Mouse (Mus musculus): ENCODE data around the gene Ssna1. TPM values are rescaled to one million over a fixed set of nuclear protein-coding genes. Genes with fewer than 3 reads are reported as not detected.

Gene Ssna1
- polyA plus RNA-seq, 1 experiment from 2014 or later, result 217 TPM

- WGBS, result 3% methylated on average over 37 of the region's 45 CpGs
- Histone ChIP-seq H3K27ac (ENCODE audit: low read depth, low read length) (no peak overlapping the region), H3K27me3 (ENCODE audit: control insufficient read depth, insufficient read depth, low read length) (peaks cover 37% of the 10 kb centered on the region), H3K4me3 (ENCODE audit: low read depth, low read length) (peak overlapping the region; percentile 42), H3K4me2 (ENCODE audit: low read depth) (peak overlapping the region; percentile 78), H3K9me3 (ENCODE audit: control insufficient read depth, low read length) (no peaks in the 10 kb centered on the region), H3K9ac (ENCODE audit: low read length) (peak overlapping the region; percentile 35), H3K4me1 (ENCODE audit: control insufficient read depth, insufficient read depth, low read length) (no peaks in the 10 kb centered on the region; the same call in 1 of the 2 replicates), H3K36me3 (ENCODE audit: control insufficient read depth, insufficient read depth, low read length) (no peaks in the 10 kb centered on the region)
- ATAC-seq (ENCODE audit: insufficient read depth, low FRiP score, low TSS enrichment) (peak; percentile 76), DNase-seq (ENCODE audit: low spot score) (peak; percentile 76)
These were observed 32.7 kb upstream of the Ssna1 start for GRCm38 (mm10) chr2:25304657-25305541.

DNA sequence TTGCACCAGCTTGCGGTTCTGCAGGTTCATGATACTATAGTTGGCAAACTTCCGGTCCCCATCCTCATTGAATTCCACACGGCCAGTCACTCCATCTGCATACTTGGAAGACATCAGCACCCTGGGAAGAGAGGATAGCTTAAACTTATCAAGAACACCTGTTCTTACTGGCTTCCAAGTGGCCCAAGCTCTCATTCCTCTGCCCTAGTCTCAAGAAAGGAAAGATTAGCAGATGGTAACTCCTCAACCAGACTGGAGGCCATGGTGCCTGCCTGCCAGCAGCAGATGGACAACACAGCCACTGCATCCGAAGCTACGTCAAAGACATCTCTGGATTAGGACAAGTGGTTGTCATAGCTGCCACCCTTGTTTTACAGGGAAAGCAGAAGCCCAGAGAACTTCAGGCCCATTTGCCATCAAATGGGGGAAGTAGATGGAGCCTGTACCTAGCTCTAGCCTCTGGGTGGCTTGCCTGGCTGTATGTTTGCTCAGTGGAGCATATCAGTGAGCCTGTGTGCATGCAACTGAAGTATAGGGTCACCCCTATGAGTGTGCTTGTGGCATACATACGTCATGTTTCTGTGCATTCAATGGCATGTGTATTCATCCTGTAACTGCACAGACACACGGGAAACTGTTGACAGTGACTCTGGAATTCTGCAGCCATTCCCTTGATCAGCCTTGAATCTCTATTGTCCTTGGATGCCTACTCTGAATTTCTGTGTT lies 31.9 kb upstream of the Ssna1 start:
- no peak overlapping the region for H3K9ac ChIP-seq (ENCODE audit: low read length)
- 71% methylated on average over 7 of the region's 7 CpGs for WGBS
- peaks cover 32% of the 10 kb centered on the region for H3K27me3 ChIP-seq (ENCODE audit: control insufficient read depth, insufficient read depth, low read length)
- H3K27ac ChIP-seq (ENCODE audit: low read depth, low read length), result no peak overlapping the region
- no peaks in the 10 kb centered on the region for H3K9me3 ChIP-seq (ENCODE audit: control insufficient read depth, low read length)
- H3K36me3 ChIP-seq (ENCODE audit: control insufficient read depth, insufficient read depth, low read length), result no peaks in the 10 kb centered on the region
- DNase-seq (ENCODE audit: low spot score) (peak; percentile 5), ATAC-seq (ENCODE audit: insufficient read depth, low FRiP score, low TSS enrichment) (no peak)
- no peaks in the 10 kb centered on the region; the same call in 1 of the 2 replicates for H3K4me1 ChIP-seq (ENCODE audit: control insufficient read depth, insufficient read depth, low read length)
- H3K4me2 ChIP-seq (ENCODE audit: low read depth), result peak overlapping the region; percentile 78; the same call in 1 of the 2 replicates
- peak overlapping the region; percentile 42; the same call in 1 of the 2 replicates for H3K4me3 ChIP-seq (ENCODE audit: low read depth, low read length)

GRCm38 (mm10) chr2:25303452-25303851 lies 31.2 kb upstream of the Ssna1 start:
- peaks cover 28% of the 10 kb centered on the region; the same call in 1 of the 2 replicates for H3K27me3 ChIP-seq (ENCODE audit: control insufficient read depth, insufficient read depth, low read length)
- no peaks in the 10 kb centered on the region for H3K9me3 ChIP-seq (ENCODE audit: control insufficient read depth, low read length)
- ATAC-seq (ENCODE audit: insufficient read depth, low FRiP score, low TSS enrichment) (no peak), DNase-seq (ENCODE audit: low spot score) (no peak)
- 67% methylated on average over 3 of the region's 3 CpGs for WGBS
- no peak overlapping the region for H3K27ac ChIP-seq (ENCODE audit: low read depth, low read length)
- no peak overlapping the region for H3K4me2 ChIP-seq (ENCODE audit: low read depth)
- no peak overlapping the region for H3K4me3 ChIP-seq (ENCODE audit: low read depth, low read length)
- H3K9ac ChIP-seq (ENCODE audit: low read length), result no peak overlapping the region
- no peaks in the 10 kb centered on the region; the same call in 1 of the 2 replicates for H3K4me1 ChIP-seq (ENCODE audit: control insufficient read depth, insufficient read depth, low read length)
- H3K36me3 ChIP-seq (ENCODE audit: control insufficient read depth, insufficient read depth, low read length), result no peaks in the 10 kb centered on the region

DNA sequence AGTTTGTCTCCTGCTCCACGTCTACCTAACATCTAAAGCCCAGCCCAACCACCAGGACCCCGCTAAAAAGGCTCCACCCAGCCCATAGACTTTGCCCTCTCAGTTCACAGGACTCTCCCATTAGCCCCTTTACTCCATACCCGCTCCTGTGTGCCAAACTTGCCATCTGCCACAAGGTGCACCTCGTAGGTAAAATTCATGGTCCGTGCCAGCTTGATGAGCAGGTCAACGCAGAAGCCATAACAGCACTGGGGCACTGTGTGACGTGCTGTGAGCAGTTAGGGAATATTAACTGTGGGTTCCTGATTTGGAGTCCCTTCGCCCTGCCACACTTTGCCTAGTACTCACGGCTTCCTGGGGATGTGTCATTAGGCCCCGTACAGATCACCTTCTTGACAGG lies 25.8 kb upstream of the Ssna1 start:
- Histone ChIP-seq H3K27ac (ENCODE audit: low read depth, low read length) (no peak overlapping the region), H3K27me3 (ENCODE audit: control insufficient read depth, insufficient read depth, low read length) (peaks cover 11% of the 10 kb centered on the region), H3K36me3 (ENCODE audit: control insufficient read depth, insufficient read depth, low read length) (no peaks in the 10 kb centered on the region), H3K9ac (ENCODE audit: low read length) (no peak overlapping the region), H3K4me1 (ENCODE audit: control insufficient read depth, insufficient read depth, low read length) (no peaks in the 10 kb centered on the region), H3K4me2 (ENCODE audit: low read depth) (no peak overlapping the region), H3K9me3 (ENCODE audit: control insufficient read depth, low read length) (no peaks in the 10 kb centered on the region), H3K4me3 (ENCODE audit: low read depth, low read length) (no peak overlapping the region)
- ATAC-seq (ENCODE audit: insufficient read depth, low FRiP score, low TSS enrichment), result no peak
- 84% methylated on average over 10 of the region's 10 CpGs for WGBS
- DNase-seq (ENCODE audit: low spot score), result no peak

GRCm38 (mm10) chr2:25297093-25297492 lies 24.9 kb upstream of the Ssna1 start:
- DNase-seq (ENCODE audit: low spot score) (no peak), ATAC-seq (ENCODE audit: insufficient read depth, low FRiP score, low TSS enrichment) (no peak)
- H3K4me2 ChIP-seq (ENCODE audit: low read depth), result no peak overlapping the region
- no peaks in the 10 kb centered on the region for H3K36me3 ChIP-seq (ENCODE audit: control insufficient read depth, insufficient read depth, low read length)
- peaks cover 20% of the 10 kb centered on the region for H3K27me3 ChIP-seq (ENCODE audit: control insufficient read depth, insufficient read depth, low read length)
- no peaks in the 10 kb centered on the region for H3K9me3 ChIP-seq (ENCODE audit: control insufficient read depth, low read length)
- no peak overlapping the region for H3K27ac ChIP-seq (ENCODE audit: low read depth, low read length)
- no peaks in the 10 kb centered on the region for H3K4me1 ChIP-seq (ENCODE audit: control insufficient read depth, insufficient read depth, low read length)
- WGBS, result 88% methylated on average over 8 of the region's 8 CpGs
- no peak overlapping the region for H3K9ac ChIP-seq (ENCODE audit: low read length)
- no peak overlapping the region for H3K4me3 ChIP-seq (ENCODE audit: low read depth, low read length)

DNA sequence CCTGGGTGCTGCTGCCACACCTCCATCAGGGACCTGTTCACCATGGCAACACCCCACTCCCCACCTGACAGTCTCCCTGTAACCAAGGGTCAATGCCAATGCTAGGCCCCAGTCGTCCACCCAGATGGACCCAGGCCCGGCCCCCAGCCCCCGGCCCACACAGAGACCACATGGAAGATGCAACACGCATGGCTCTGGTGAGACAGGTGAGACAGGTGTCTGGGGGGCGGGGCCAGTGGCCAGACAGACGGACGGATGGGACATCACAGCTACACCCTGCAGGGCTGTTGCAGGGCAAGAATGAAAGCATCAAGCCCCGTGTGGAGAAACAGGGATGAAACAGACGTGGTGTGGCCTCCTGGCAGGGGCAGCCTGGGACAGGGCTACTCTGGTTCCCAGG lies 21.5 kb upstream of the Ssna1 start:
- H3K9ac ChIP-seq (ENCODE audit: low read length), result no peak overlapping the region
- H3K27ac ChIP-seq (ENCODE audit: low read depth, low read length), result no peak overlapping the region
- no peak overlapping the region for H3K4me3 ChIP-seq (ENCODE audit: low read depth, low read length)
- H3K4me2 ChIP-seq (ENCODE audit: low read depth), result no peak overlapping the region
- no peaks in the 10 kb centered on the region for H3K4me1 ChIP-seq (ENCODE audit: control insufficient read depth, insufficient read depth, low read length)
- WGBS, result 67% methylated on average over 9 of the region's 9 CpGs
- DNase-seq (ENCODE audit: low spot score) (no peak), ATAC-seq (ENCODE audit: insufficient read depth, low FRiP score, low TSS enrichment) (no peak)
- peaks cover 53% of the 10 kb centered on the region for H3K27me3 ChIP-seq (ENCODE audit: control insufficient read depth, insufficient read depth, low read length)
- no peaks in the 10 kb centered on the region for H3K9me3 ChIP-seq (ENCODE audit: control insufficient read depth, low read length)
- no peaks in the 10 kb centered on the region for H3K36me3 ChIP-seq (ENCODE audit: control insufficient read depth, insufficient read depth, low read length)

DNA sequence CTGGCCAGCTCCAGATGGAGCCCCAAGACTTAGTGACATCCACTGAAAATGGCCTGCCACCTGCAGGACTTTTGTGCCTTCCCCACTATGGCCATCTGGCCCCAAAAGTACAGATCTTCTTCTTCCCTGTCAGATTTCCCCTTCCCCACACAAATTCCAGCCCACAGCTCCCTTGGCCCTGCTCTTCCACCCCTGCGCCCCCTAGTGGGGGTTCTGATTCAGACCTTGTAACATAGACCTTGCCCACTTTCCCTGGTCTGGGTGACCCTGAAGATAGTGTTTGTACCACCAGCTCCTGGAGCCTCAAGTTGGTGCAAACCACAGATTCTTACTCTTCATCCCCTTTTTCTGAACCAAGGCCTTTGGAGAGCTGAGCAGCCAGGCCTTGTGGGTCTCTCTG lies 20.6 kb upstream of the Ssna1 start:
- Histone ChIP-seq H3K9ac (ENCODE audit: low read length) (no peak overlapping the region), H3K4me2 (ENCODE audit: low read depth) (no peak overlapping the region), H3K4me1 (ENCODE audit: control insufficient read depth, insufficient read depth, low read length) (no peaks in the 10 kb centered on the region), H3K4me3 (ENCODE audit: low read depth, low read length) (no peak overlapping the region), H3K27me3 (ENCODE audit: control insufficient read depth, insufficient read depth, low read length) (peaks cover 62% of the 10 kb centered on the region), H3K36me3 (ENCODE audit: control insufficient read depth, insufficient read depth, low read length) (no peaks in the 10 kb centered on the region), H3K9me3 (ENCODE audit: control insufficient read depth, low read length) (no peaks in the 10 kb centered on the region), H3K27ac (ENCODE audit: low read depth, low read length) (no peak overlapping the region)
- WGBS, result 0% methylated on average over 1 of the region's 1 CpGs
- DNase-seq (ENCODE audit: low spot score), result peak; percentile 80
- no peak for ATAC-seq (ENCODE audit: insufficient read depth, low FRiP score, low TSS enrichment)

- WGBS, result 5% methylated on average over 38 of the region's 43 CpGs
- H3K27me3 ChIP-seq (ENCODE audit: control insufficient read depth, insufficient read depth, low read length), result peaks cover 65% of the 10 kb centered on the region
- H3K4me1 ChIP-seq (ENCODE audit: control insufficient read depth, insufficient read depth, low read length), result no peaks in the 10 kb centered on the region
- no peak overlapping the region; the same call in 1 of the 2 replicates for H3K9ac ChIP-seq (ENCODE audit: low read length)
- ATAC-seq (ENCODE audit: insufficient read depth, low FRiP score, low TSS enrichment) (no peak), DNase-seq (ENCODE audit: low spot score) (peak; percentile 15)
- no peaks in the 10 kb centered on the region for H3K9me3 ChIP-seq (ENCODE audit: control insufficient read depth, low read length)
- H3K4me2 ChIP-seq (ENCODE audit: low read depth), result peak overlapping the region; percentile 17
- no peaks in the 10 kb centered on the region for H3K36me3 ChIP-seq (ENCODE audit: control insufficient read depth, insufficient read depth, low read length)
- H3K4me3 ChIP-seq (ENCODE audit: low read depth, low read length), result peak overlapping the region; percentile 22
- H3K27ac ChIP-seq (ENCODE audit: low read depth, low read length), result no peak overlapping the region
These were observed 19.9 kb upstream of the Ssna1 start for GRCm38 (mm10) chr2:25292054-25292544.

All from neural tube, embryonic 11.5 days (tissue).